Mouse (Mus musculus) limb, embryonic 14.5 days (tissue): ENCODE measurements at regions not wholly inside any gene's neighbourhood (a gene's known extent, or its start where the extent isn't known, plus 50 kb on each side); places are given as distances from the start of the nearest gene placed in this dataset.

ENCODE experiments used
- ATAC-seq: fragments of 200-750 bp; cut with Nextera tagmentation; 2 replicates; pipeline ENCODE4 v1.8.0; 2017; ENCODE audit warnings: low read depth, moderate number of reproducible peaks, moderate TSS enrichment; ENCODE audit not compliant: low FRiP score
- DNase-seq: peaks from one replicate; pipeline ENCODE4 v3.0.0-alpha.2; 2015; ENCODE audit warnings: low spot score
- H3K27ac ChIP-seq: fragments of 300-500 bp; sonication (generic); replicated peaks from 2 replicates; pipeline ENCODE4 v1.5.1; 2014; ENCODE audit warnings: low read depth, mild to moderate bottlenecking, low read length, moderate library complexity, mixed read lengths
- H3K27me3 ChIP-seq: fragments of 300-500 bp; sonication (generic); 2 replicates; pipeline ENCODE4 v1.6.1; 2014; ENCODE audit warnings: low read length, mixed read lengths; ENCODE audit not compliant: control insufficient read depth, insufficient read depth
- H3K36me3 ChIP-seq: fragments of 300-500 bp; sonication (generic); 2 replicates; pipeline ENCODE4 v1.6.1; 2014; ENCODE audit warnings: mild to moderate bottlenecking, low read length, moderate library complexity, mixed read lengths; ENCODE audit not compliant: control insufficient read depth, insufficient read depth
- H3K4me1 ChIP-seq: fragments of 300-500 bp; sonication (generic); 2 replicates; pipeline ENCODE4 v1.6.1; 2014; ENCODE audit warnings: antibody characterized with exemption, low read length, mixed read lengths; ENCODE audit not compliant: control insufficient read depth, insufficient read depth
- H3K4me2 ChIP-seq: fragments of 300-500 bp; sonication (generic); replicated peaks from 2 replicates; pipeline ENCODE4 v1.6.1; 2014; ENCODE audit warnings: low read depth, mild to moderate bottlenecking, low read length, moderate library complexity; ENCODE audit not compliant: severe bottlenecking
- H3K4me3 ChIP-seq: fragments of 300-500 bp; sonication (generic); replicated peaks from 2 replicates; pipeline ENCODE4 v1.5.1; 2014; ENCODE audit warnings: low read length
- H3K9ac ChIP-seq: fragments of 300-500 bp; sonication (generic); 2 replicates; pipeline ENCODE4 v1.6.1; 2014; ENCODE audit warnings: mild to moderate bottlenecking, low read depth, low read length, moderate library complexity; ENCODE audit not compliant: severe bottlenecking
- H3K9me3 ChIP-seq: fragments of 300-500 bp; sonication (generic); 2 replicates; pipeline ENCODE4 v1.6.1; 2016; ENCODE audit warnings: low read length; ENCODE audit not compliant: control insufficient read depth
- POLR2A ChIP-seq: fragments of 200-500 bp; IDR thresholded peaks from 2 replicates; pipeline ENCODE4 v1.8.0; 2012; ENCODE audit warnings: inconsistent platforms, mild to moderate bottlenecking, moderate library complexity, borderline replicate concordance; ENCODE audit not compliant: insufficient read depth, insufficient read length; ENCODE audit errors: extremely low read depth
- WGBS: fragments of 180-500 bp; shearing (Covaris S2); extraction: QIAGEN DNeasy Blood & Tissue Kit; methylation state at CpG from one replicate; pipeline ENCODE4 v1.1.7; 2014; 5-methylcytosine and 5-hydroxymethylcytosine counted together

DNA sequence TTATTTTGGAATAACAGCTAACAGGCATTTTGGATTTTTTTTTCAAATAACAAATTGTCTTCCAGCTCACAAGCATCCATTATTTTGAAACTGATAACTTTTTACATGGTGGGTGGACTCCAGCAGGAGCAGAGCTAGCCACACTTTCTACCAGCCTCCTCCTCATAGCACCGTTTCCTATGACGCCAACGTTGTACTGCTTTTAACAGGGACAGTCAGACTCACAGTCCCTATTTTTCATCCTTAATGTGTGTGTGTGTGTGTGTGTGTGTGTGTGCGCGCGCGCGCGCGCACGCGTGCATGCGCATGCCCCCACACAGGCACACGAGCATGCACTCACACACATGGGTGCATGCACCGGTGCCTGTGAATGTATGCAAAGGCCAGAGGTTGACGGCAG, 70.5 kb upstream of the S1pr3 start:
- Histone ChIP-seq H3K27ac (no peak overlapping the region), H3K9ac (no peak overlapping the region), H3K27me3 (no peaks in the 10 kb centered on the region), H3K9me3 (no peaks in the 10 kb centered on the region), H3K4me1 (peaks cover 4% of the 10 kb centered on the region), H3K4me3 (no peak overlapping the region), H3K36me3 (no peaks in the 10 kb centered on the region), H3K4me2 (no peak overlapping the region)
- 96% methylated on average over 16 of the region's 16 CpGs for WGBS
- TF ChIP-seq POLR2A: no peak
- DNase-seq (no peak), ATAC-seq (no peak)

DNA sequence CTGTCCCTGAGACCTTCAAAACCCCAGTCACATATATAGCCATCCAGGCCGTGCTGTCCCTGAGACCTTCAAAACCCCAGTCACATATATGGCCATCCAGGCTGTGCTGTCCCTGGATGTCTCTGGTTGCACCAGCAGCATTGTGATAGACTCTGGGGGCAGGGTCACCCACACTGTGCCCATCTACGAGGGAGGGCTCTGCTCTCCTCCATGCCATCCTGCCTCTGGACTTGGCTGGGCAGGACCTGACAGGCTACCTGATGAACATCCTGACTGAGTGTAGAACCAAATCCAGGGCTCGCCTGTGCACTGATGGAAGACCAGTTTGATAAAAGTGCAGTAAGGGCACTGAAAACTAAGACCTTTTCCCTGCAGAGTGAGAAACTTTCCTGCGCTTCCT, 63.1 kb upstream of the S1pr3 start:
- Histone ChIP-seq H3K27me3 (no peaks in the 10 kb centered on the region), H3K4me1 (peaks cover 12% of the 10 kb centered on the region), H3K4me3 (no peak overlapping the region), H3K9ac (no peak overlapping the region), H3K36me3 (no peaks in the 10 kb centered on the region), H3K4me2 (no peak overlapping the region), H3K9me3 (no peaks in the 10 kb centered on the region), H3K27ac (peak overlapping the region; percentile 58; the same call in 1 of the 2 replicates)
- DNase-seq (no peak), ATAC-seq (no peak)
- 88% methylated on average over 4 of the region's 4 CpGs for WGBS
- TF ChIP-seq POLR2A: no peak

DNA sequence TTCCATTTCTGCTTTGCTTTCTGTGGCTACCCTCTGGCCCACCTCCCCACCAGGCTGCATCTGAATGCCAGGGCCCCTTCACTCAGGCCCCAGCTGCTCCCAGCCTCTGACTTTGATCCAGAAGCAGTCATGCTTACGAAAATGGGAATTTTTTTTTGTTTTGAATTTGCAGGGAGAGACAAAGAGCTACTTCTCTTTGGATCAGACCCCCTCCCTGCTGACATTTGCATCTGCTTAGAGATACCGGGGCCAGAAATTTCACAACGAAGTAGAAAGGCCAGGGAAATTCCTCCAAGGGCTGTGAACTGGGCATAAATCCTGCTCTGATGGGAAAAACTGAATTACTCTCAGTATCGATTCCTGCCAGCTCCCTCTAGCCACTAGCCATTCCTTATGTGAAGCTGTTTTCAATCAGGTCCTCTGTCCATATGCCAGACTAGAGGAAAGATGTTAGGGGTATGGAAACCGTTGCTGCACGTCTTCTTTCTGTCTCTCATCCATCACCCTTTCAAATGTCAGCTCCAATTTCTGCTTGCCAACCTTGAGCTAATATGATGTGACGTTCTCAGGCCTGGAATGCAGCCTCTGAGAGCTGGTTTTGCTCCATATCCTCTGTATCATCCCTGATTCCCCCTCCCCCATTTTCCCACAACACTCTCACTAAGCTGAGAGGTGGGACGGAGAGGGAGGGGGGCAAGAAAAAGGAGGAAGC, 62.4 kb upstream of the S1pr3 start:
- Histone ChIP-seq H3K9me3 (no peaks in the 10 kb centered on the region), H3K9ac (no peak overlapping the region), H3K27ac (peak overlapping the region; percentile 58), H3K4me2 (no peak overlapping the region), H3K4me1 (peaks cover 12% of the 10 kb centered on the region), H3K36me3 (no peaks in the 10 kb centered on the region), H3K4me3 (no peak overlapping the region), H3K27me3 (no peaks in the 10 kb centered on the region)
- DNase-seq (peak; percentile 61), ATAC-seq (peak; percentile 64)
- 30% methylated on average over 8 of the region's 8 CpGs for WGBS
- TF ChIP-seq POLR2A: no peak

DNA sequence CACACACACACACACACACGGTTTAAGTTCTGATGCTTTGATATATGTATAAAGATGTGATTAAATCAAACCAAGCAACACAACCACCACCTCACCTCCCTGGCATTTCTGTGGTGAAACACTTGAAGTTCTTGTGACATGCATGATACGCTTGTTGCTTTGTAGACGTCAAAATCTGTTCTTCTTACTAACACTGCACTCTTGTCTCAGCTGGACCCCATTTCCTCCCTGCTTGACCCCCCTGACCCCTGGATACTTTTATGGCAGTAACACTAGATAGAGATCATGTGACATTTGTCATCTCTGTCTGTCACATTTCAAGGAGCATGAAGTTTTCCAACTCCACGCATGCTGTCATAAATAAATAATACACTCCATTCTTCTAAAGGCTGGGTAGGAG, 59.7 kb upstream of the S1pr3 start:
- H3K4me2 ChIP-seq: no peak overlapping the region
- no peak overlapping the region for H3K4me3 ChIP-seq
- no peaks in the 10 kb centered on the region for H3K36me3 ChIP-seq
- 56% methylated on average over 4 of the region's 4 CpGs for WGBS
- no peaks in the 10 kb centered on the region for H3K27me3 ChIP-seq
- H3K9ac ChIP-seq: no peak overlapping the region
- H3K4me1 ChIP-seq: peaks cover 12% of the 10 kb centered on the region
- no peaks in the 10 kb centered on the region for H3K9me3 ChIP-seq
- no peak for TF ChIP-seq POLR2A
- no peak overlapping the region for H3K27ac ChIP-seq
- ATAC-seq: no peak
- no peak for DNase-seq

DNA sequence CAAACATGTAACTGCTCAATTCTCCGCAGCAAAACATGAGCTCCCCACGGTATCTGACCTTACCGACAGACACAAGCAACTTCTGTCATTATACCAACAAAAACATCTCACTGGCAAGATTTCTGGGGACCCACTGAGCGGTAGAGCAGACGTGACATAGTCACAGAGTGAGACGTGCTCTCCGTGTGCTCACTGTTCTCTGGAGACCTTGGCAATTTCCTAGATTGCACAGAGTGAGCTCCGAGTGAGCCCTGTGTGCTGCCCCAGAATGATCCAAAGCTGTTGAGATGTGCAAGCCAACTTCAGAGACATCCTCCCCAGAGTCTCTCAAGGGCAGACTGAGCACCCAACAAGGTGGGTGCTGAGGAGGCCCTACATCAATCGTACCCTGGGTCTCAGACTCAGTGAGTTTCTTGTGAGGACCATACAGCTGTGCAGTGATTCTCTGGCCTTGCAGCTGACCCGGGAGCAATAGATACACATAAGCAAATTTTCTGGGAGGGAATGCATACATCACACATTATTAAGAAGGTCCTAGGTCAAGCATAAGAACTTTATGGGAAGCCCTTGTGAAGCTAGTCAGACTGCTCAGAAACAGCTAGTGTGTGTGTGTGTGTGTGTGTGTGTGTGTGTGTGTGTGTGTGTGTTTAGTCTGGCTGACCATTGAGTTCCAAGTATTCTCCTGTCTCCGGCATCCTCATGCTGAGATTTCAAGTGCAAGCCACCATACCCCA, 58.5 kb upstream of the S1pr3 start:
- no peak for TF ChIP-seq POLR2A
- H3K27me3 ChIP-seq: no peaks in the 10 kb centered on the region
- DNase-seq (no peak), ATAC-seq (no peak)
- peaks cover 14% of the 10 kb centered on the region for H3K4me1 ChIP-seq
- H3K27ac ChIP-seq: no peak overlapping the region
- no peaks in the 10 kb centered on the region for H3K9me3 ChIP-seq
- H3K4me2 ChIP-seq: no peak overlapping the region
- H3K4me3 ChIP-seq: no peak overlapping the region
- H3K9ac ChIP-seq: no peak overlapping the region
- WGBS: 80% methylated on average over 11 of the region's 11 CpGs
- H3K36me3 ChIP-seq: no peaks in the 10 kb centered on the region

DNA sequence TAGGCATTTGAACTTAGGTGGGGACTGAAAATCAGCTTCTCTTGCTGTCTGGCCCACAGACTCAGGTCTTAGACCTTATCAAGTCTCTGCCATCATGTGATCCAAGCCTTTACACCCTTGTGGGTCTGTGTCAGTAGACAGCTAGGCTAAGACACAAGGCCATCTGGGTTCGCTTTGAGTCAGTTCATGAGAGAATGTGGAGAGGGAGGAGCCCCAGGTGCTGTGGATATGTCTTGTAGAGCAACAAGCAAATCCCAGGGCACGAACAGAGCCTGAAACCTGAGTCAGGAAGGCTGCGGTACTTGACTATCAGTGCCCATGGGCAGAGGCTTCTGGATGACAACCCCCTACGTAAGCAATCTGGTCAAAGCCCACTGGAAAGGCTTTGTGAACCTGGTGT, 55.6 kb upstream of the S1pr3 start:
- no peak overlapping the region for H3K4me2 ChIP-seq
- 59% methylated on average over 4 of the region's 4 CpGs for whole genome bisulfite sequencing
- no peak overlapping the region for H3K9ac ChIP-seq
- no peak for DNase-seq
- H3K4me1 ChIP-seq: peaks cover 11% of the 10 kb centered on the region; the same call in 1 of the 2 replicates
- TF ChIP-seq POLR2A: no peak
- no peak for ATAC-seq
- H3K36me3 ChIP-seq: no peaks in the 10 kb centered on the region
- H3K27ac ChIP-seq: no peak overlapping the region
- H3K4me3 ChIP-seq: no peak overlapping the region
- no peaks in the 10 kb centered on the region for H3K27me3 ChIP-seq
- H3K9me3 ChIP-seq: no peaks in the 10 kb centered on the region
